Mouse (Mus musculus) adipocyte (in vitro differentiated cells): ENCODE measurements at regions not wholly inside any gene's neighbourhood (a gene's known extent, or its start where the extent isn't known, plus 50 kb on each side); places are given as distances from the start of the nearest gene placed in this dataset.
A peak's percentile ranks its signal among the peaks of the same experiment; 100 is the strongest.

ENCODE experiments used
- DNase-seq: peaks from one replicate; pipeline ENCODE4 v3.0.0-alpha.2; 2016; ENCODE audit warnings: low spot score

DNA sequence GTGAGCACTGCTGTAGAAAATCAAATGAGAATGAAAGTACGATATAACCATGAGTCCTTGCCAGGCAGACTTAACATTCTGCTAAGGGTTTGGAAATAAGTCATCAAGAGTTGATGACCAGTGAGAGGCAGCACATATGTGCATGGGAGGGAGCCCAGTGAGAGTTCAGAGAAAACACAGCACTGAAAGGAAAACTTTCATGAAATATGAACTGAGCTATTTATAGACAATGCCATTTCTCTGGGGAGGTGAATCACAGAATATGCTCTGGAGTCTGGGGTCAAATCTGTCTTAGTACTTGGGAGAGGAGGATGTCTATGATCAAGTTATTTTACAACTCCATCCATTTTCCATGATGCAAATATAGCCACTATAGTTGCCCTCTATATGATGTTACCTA lies 579.4 kb upstream of the Isx start:
- DNase-seq = peak; percentile 16

DNA sequence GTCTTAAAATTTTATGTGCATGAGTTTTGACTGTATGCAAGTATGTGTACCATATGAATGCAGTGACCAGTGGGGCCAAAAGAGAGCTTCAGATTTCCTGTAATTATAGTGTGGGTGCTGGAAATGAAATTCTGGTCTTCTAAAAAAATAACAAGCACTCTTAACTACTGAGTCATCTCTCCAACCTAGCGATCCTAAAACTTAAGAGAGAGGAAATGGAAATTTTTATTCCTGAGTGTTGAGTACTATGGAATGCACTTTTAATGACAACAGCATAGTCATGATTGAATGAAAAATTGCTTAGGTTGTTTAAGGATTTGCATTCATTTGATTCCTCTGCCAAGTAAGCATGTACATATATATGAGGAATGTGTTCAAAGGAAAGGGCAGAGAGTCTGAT lies 575.3 kb upstream of the Isx start:
- DNase-seq = no peak

DNA sequence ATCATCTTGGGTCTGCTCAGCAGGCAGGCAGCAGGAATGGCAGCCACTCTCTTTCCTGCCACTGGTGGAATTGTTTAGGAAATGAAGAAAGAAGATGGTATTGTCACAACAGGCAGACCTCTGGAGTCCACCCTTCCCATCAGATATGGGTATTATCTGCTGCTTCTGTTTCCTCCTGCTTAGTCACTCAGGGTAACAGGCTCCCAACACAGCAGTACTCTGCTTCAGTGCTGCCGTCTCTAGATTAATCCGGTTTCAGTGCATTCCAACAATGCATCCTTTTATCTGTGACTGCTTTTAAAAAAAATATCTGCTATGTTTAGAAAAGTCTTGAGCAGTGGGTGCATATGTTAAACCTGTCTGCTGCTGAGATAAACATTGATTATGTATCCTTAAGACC lies 563.2 kb upstream of the Isx start:
- DNase-seq = no peak

DNA sequence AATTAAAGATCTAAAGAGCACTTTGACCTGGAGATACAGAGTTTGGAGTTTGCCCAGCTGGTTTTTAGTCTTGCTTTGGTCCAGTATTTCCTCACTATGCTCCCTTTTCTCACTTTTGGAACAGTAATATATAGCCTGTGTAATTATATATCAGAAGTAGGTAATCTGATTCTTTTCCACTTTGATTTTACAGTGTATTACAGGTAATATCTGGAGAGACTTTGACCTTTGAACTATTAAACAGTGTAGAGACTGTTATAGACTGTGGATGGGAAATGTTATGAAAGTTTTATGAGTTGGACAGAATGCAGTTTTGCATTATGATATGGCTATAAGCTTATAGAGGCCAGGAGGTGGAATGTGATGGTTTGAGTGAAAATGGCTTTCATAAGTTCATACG lies 557.6 kb upstream of the Isx start:
- no peak for DNase-seq

DNA sequence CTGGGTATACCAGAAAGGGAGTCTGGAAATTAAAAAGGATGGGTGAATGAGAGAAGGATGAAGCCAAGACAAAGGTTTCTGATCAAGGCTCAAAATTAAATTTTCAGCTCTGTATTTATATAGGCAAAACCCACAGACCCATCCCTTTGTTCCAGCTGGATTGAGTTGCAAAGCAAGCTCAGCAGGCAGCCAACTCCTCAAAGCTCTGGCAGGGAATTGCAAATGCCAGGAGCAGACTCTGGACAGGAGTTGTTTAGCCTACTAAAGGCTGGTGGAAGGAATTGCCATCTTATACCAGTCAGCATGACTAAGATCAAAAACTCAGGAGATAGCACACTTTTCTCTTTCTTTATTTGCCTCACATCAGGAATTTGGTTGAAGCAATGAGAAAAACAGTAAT lies 545.5 kb upstream of the Isx start:
- DNase-seq = peak; percentile 33

DNA sequence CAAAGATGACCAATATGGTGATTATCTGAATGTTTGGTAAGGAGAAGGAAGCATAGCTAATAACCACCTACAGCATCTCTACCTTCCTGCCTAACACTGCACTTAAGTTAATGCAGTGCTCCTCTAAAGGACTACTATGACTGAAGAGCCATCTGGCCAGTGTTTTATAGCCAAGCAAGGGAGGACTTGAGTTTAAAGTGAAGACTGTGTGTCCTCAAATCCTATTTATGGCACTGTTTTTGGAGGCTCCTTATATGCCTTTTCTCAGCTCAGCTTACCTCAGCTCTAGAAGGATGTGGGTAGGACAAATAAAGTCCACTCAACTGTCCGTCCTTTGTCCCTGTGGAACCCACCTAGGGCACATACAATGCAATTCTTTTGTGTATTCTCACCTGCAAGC lies 529.0 kb upstream of the Isx start:
- DNase-seq = no peak
